8 mouse cellular contexts compared by ENCODE assay signal in the genomic region with DNA sequence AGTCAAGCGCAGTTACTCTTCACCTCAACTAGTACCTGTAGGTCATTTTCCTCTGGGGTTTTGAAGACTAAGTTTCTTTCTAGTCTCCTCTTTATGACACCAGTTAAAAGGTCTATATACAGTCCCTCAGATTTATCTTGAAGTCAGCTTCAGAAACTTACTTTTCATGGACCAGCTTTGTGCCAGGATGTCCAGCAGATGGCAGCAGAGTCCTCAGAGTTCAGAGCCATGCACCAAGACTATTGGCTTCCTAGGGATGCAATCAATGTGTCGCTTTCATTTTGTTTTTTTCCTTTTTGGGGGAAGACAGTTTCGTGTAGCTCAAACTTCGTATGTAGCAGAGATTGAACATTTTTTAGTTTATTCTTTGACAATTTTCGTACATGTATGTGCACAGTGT. TPM values are rescaled to one million over a fixed set of nuclear protein-coding genes. Genes with fewer than 3 reads are reported as not detected.
DNase-seq lines count a peak whose midpoint lies in the region; ATAC-seq and TF ChIP-seq lines count a peak whose summit lies in the region.

No protein-coding gene starts in this region.

- no peak overlapping the region for H3K9ac ChIP-seq in forebrain, embryonic 16.5 days (replicated peaks; ENCODE audit: low read depth, low read length)

- H3K27me3 ChIP-seq in Patski: no peaks in the 10 kb centered on the region
- no peaks in the 10 kb centered on the region for H3K27me3 ChIP-seq in forebrain, embryonic 16.5 days (replicated peaks; ENCODE audit: control insufficient read depth, insufficient read depth, low read length)
- no peaks in the 10 kb centered on the region for H3K27me3 ChIP-seq in hindbrain, embryonic 10.5 days (ENCODE audit: insufficient read depth, poor library complexity, severe bottlenecking)

- no peak overlapping the region for H3K4me3 ChIP-seq in forebrain, embryonic 16.5 days (replicated peaks; ENCODE audit: low read length)
- H3K4me3 ChIP-seq in hindbrain, embryonic 10.5 days: no peak overlapping the region

- peaks cover 22% of the 10 kb centered on the region for H3K36me3 ChIP-seq in forebrain, embryonic 16.5 days (ENCODE audit: control insufficient read depth, insufficient read depth)
- peaks cover 48% of the 10 kb centered on the region for H3K36me3 ChIP-seq in hindbrain, embryonic 10.5 days

- POLR2A ChIA-PET in Patski (lab: Charles Lee): no interaction called here

- no peaks in the 10 kb centered on the region for H3K9me3 ChIP-seq in forebrain, embryonic 16.5 days (ENCODE audit: control insufficient read depth, low read length)
- no peaks in the 10 kb centered on the region for H3K9me3 ChIP-seq in hindbrain, embryonic 10.5 days

- WGBS in forebrain, embryonic 16.5 days: 34% methylated on average over 5 of the region's 5 CpGs
- WGBS in hindbrain, embryonic 10.5 days: 45% methylated on average over 5 of the region's 5 CpGs

- H3K27ac ChIP-seq in forebrain, embryonic 16.5 days (ENCODE audit: low read length): no peak overlapping the region
- H3K27ac ChIP-seq in hindbrain, embryonic 10.5 days: no peak overlapping the region

- ATAC-seq in Patski: no peak
- peak; percentile 78 for ATAC-seq in forebrain, embryonic 16.5 days

- no peak overlapping the region for H3K4me2 ChIP-seq in forebrain, embryonic 16.5 days (ENCODE audit: low read length)

- no peak for DNase-seq in Patski (ENCODE audit: low read depth, low spot score)
- peak; percentile 37 for DNase-seq in cerebellum, adult 11 months
- peak; percentile 74 for DNase-seq in hindbrain, embryonic 10.5 days (ENCODE audit: low spot score)
- DNase-seq in layer of hippocampus, adult 8-10 months (ENCODE audit: low spot score in 2 of 2): peak; percentile 39 to 79
- DNase-seq in lung, postnatal 14 days: peak; percentile 81
- DNase-seq in right cerebral cortex, postnatal 25 days: peak; percentile 68
- peak; percentile 46 to 83 for DNase-seq in urinary bladder, postnatal 4 days (ENCODE audit: low spot score in 2 of 2)

- peak; percentile 89 for TF ChIP-seq CTCF in Patski (IDR thresholded peaks at IDR 0.05)

- in situ Hi-C loops in Patski (cut with MboI; ENCODE audit: low pct_unique_long_range_greater_than_20kb): loop anchor here (5.0 kb wide), 1 partner anchor 166 kb away; no protein-coding TSS in a partner anchor

- CTCF ChIA-PET in Patski (lab: Charles Lee): interaction anchor here (1.0 to 7.7 kb wide), 13 partner anchors 9 to 171 kb away, joined by 3 to 60 read pairs (median 4); no protein-coding TSS in a partner anchor

- no peaks in the 10 kb centered on the region for H3K4me1 ChIP-seq in forebrain, embryonic 16.5 days (replicated peaks; ENCODE audit: control insufficient read depth, insufficient read depth, low read length)
- no peaks in the 10 kb centered on the region for H3K4me1 ChIP-seq in hindbrain, embryonic 10.5 days (replicated peaks)

RNA-seq across cellular contexts. Expression of a gene that starts 1.1 kb away (rescaled TPM):
- 0.40 TPM for polyA plus RNA-seq in Patski (2021)
- 0.58 and 0.98 TPM in 2 replicates for polyA plus RNA-seq in forebrain, embryonic 16.5 days (2015; fragmentation: Nextera tagmentation; extraction: Ambion mirVana)
- 0.30 and 0.50 TPM in 2 replicates for polyA plus RNA-seq in hindbrain, embryonic 10.5 days (2016; fragmentation: Nextera tagmentation; extraction: Ambion mirVana)
- 1 to 10 TPM; 2.5 to 3.8 (median 3.6) TPM for total RNA-seq in layer of hippocampus, adult 8-10 months (2022)

RNA-seq across cellular contexts. Expression of a gene that starts 23.7 kb away (rescaled TPM):
- 28.3 TPM for polyA plus RNA-seq in Patski (2021)
- 41.0 and 47.0 TPM in 2 replicates for polyA plus RNA-seq in forebrain, embryonic 16.5 days (2015; fragmentation: Nextera tagmentation; extraction: Ambion mirVana)
- polyA plus RNA-seq in hindbrain, embryonic 10.5 days (2016; fragmentation: Nextera tagmentation; extraction: Ambion mirVana): 32.2 and 35.1 TPM in 2 replicates
- total RNA-seq in layer of hippocampus, adult 8-10 months (2022): 10 to 100 TPM; 22.8 to 31.0 (median 24.2) TPM
